Comparison of ENCODE assay signal across 1 mouse cellular context in genomic region chr10:78063122-78063521, GRCm38 (mm10).
TF ChIP-seq lines count a peak whose summit lies in the region.

No protein-coding gene starts in this region.

TF ChIP-seq in CH12.LX, 34 proteins besides CTCF, POLR2A, EP300 and RAD21 (continued from another document):
- TF ChIP-seq MAX (IDR thresholded peaks at IDR 0.05; ENCODE audit: low read length) (no peak), IRF4 (IDR thresholded peaks at IDR 0.05; ENCODE audit: low read depth, low read length) (peak; percentile 98), MXI1 (IDR thresholded peaks at IDR 0.05; ENCODE audit: low read depth, low read length) (0 out of 2 replicates have a peak, but pooled peaks have one; percentile 27), TCF12 (IDR thresholded peaks at IDR 0.05; ENCODE audit: low read depth, low read length) (0 out of 2 replicates have a peak, but pooled peaks have one; percentile 28), JUN (IDR thresholded peaks at IDR 0.05; ENCODE audit: insufficient read depth, low read depth, low read length) (peak; percentile 90), JUND (conservative IDR thresholded peaks at IDR 0.05; ENCODE audit: low read depth, low read length) (peak; percentile 98), HCFC1 (IDR thresholded peaks at IDR 0.05; ENCODE audit: low read depth, low read length) (no peak), RCOR1 (conservative IDR thresholded peaks at IDR 0.05; ENCODE audit: low read depth, low read length) (peak; percentile 88)
